Mouse (Mus musculus): Measurements from ENCODE around the gene Pnisr.
A peak's percentile ranks its signal among the peaks of the same experiment; 100 is the strongest.

Pnisr gene

DNA sequence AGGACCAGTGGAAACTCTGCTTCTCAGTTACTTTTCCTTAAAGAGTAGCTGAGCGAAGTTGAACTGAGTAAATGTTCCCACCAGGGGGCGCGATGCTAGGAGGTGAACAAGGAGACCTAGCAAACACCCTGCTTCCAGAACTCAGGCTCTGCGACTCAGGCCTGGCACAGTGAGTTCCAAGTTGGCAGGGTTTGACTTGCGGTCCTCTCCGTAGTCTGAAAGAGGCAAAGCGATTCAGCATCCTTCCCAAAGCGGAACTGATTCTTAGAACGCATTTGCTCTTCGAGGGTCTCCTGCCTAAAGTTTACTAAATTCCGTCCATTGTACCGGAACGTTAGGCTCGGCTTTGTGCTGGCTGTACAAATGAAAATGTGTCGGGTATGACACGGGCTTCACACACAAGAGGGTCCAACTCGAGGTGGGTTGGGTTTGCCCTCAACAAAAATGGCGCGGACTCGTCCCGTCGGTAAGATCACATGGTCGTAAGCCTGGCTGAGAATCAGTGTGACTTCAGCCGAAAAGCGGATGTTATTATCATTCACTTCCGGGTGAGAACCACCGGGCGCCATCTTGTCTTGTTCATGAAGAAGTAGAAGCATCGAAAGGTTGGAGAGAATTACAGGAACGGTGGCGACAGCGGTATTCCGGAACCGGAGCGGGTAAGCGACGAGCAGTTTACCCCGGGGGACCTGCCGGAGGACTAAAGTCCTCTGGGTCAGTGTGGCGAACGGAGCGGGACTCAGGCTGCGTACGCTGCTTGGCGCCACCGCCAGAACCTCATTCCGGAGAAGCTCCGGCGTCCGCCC, at the start of gene Pnisr:
Gene Pnisr (plus strand): TSS at position 103 of the 806 bp plus-strand sequence.
- peak; percentile 93 for DNase-seq (ENCODE audit: low spot score in 2 of 2)

DNA sequence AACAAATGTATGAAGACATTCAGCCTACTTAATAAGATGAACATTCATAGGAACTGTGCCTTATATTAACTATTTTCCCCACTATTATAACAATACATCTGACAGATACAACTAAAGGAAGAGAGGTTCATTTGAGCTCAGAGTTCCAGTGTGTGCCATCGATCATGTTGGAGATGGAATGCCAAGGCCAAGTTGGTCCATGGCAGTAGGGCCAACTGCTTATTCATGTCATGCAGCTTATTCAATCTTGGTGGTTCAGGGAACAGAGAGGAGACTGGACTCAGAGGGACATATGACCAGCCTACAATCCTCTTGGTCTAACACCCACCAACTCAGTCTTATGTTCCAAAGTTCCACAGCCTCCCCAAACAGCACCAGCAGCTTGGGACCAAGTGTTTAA, 46.4 kb upstream of the Pnisr start:
- DNase-seq (ENCODE audit: low spot score in 2 of 2), result no peak

DNA sequence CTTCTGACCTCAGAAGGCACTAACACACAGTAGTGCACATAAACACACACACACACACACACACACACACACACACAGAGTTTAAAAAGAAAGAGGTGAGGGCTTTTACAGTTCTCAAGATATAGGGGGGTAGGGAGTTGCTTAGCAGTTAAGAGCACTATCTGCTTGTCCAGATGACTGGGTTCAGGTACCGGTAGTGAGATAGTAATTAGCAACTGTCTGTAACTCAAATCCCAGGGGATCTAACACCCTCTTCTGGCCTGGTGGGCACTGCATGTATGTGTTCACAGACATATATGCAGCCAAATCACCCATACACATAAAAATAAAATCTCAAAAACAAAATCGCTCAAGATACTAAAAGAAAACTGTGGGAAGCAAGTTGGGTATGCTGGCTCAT, 45.8 kb upstream of the Pnisr start:
- DNase-seq (ENCODE audit: low spot score in 2 of 2), result no peak

DNA sequence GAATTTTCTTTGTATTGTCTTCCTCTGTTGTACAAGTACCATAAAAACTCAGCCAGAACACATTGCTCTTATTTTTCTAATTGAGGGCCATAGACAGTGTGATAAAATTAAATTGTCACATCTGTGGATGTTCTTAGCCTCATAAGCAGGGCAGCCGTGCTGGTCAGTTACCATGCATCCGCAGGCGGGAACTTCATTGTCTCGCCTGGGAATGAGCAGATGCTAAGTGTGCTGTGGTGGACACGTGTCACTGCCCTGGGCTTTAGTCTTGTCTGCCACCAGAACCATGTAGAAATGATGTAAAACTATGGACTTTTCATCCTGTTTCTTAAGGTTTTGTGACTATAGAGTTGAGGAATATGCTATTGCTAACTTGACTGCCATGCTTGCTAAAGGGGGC, 40.2 kb upstream of the Pnisr start:
- DNase-seq (ENCODE audit: low spot score in 2 of 2), result no peak

DNA sequence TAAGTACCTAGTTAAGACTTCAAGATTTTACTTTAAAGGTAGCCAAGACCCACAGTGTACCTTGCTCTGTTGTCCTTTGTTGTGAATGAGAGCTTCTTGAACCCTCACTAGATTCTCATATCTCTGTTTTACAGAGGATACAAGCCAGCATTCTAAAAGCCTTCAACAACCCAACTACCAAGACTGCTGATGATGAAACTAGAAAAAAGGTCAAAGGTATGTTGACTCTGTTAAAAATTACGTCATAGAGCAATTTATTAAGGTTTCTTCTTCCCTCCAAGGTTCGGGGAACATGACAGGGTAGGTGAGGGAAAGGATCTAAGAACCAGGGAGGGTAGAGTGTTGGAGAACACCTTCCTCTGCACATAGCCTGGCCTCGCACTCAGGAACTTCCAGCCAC, 36.8 kb upstream of the Pnisr start:
- DNase-seq (ENCODE audit: low spot score in 2 of 2), result no peak

DNA sequence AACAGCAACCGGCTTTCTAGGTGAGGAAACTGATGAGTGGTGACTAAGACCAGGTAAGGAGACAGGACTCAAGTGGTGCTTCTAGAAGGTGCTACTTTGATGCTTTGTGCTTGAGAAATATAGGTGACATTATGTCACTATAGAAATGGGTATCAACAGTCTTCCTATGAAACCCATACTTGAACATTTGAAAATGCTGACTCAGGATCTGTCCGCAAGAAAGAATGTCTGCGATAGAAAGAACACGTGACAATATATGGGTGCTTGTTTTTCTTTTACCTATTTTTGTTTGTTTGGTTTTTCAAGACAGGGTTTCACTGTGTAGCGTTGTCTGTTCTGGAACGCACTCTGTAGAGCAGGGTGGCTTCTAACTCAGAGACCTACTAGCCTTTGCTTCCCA, 34.7 kb upstream of the Pnisr start:
- DNase-seq (ENCODE audit: low spot score in 2 of 2), result no peak

DNA sequence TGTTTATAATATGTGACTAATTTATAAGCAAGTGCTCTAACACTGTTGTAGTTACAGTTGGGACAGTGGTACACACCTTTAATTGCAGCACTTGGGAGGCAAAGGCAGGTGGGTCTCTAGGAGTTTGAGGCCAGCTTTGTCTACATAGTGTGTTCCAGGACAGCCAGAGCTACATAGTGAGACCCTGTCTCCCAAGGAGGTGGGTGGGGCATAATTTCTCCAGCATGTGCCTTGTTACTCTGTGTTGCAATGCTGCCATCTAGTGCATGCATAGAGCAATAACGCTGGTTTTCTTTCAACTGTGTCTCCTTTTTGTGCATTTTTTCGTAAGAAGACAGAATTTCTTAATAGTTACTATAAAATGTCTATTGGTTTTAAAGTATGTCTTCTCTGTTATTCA, 33.4 kb upstream of the Pnisr start:
- DNase-seq (ENCODE audit: low spot score in 2 of 2), result peak; percentile 13 to 37

DNA sequence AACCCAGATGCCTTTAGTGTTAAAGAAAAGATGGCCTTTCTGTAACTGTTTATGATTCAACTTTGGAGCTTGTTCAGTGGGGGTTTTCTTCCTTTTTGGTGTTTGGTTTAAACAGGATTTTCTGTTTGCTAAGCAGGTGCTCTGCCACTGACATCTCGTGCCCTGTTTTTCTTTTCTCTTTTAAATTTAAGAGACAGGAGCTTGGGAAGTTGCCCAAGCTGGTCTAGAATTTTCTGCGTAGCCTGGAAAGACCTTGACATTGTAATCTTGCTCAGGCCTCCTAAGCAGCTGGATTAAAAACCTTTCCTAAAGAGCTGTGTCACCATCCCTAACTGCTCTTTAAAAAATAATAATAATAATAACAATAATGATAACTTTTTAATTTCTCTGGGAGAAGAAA, 20.8 kb upstream of the Pnisr start:
- no peak for DNase-seq (ENCODE audit: low spot score in 2 of 2)

DNA sequence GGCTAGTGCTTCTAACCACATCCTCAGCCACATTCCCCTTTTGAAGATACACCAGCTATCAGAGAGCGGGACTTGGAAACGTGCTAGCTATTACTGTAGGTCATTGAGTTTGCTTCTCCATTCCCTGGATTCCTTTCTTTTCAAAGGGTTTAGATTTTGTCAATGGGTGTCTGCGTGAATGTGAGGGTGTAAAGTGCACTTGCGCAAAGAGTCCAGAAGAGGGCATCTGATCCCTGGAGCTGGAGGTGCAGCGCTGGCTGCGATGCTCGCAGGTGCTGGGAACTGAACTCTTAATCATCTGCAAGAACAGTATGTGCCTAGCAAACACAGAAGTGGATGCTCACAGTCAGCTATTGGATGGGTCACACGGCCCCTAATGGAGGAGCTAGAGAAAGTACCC, 14.5 kb upstream of the Pnisr start:
- no peak for DNase-seq (ENCODE audit: low spot score in 2 of 2)

DNA sequence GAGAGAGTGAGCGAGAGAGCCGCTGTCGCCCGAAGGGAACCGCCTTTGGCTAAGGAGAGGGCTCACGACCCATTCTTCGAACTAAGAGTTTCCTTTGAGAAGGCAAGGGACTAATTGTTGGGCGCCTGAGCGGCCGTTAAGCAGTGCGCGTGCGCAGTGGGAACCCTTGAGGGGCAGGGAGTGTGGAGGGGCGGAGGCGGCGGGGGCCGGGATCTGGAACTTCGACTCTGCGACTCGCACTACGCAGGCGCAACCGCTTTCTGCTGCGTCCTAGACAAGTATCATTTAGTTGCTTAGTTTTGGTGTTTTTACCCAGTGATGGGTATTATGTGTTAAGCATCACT, 876 bp downstream of the Pnisr start:
- DNase-seq (ENCODE audit: low spot score in 2 of 2), result peak; percentile 80 to 86

DNA sequence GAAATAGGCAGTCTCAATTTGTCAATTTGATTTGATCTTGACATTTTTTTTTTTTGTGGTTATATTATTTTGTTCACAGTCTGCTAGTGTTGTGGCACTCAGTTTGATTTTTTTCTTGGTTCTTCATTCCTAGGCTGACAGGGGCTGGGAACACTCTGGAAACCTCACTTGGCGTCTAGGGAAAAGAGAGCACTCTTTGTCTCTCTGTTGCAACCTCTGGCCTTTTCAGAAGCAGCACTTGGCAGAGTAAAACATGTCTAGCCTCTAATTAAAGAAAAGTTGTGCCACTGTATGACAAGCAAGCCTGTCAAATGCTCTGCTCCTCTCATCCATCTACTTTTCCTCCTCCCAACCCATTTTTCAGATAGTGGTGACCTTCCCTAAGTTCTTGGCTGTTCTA, 10.1 kb downstream of the Pnisr start:
- DNase-seq (ENCODE audit: low spot score in 2 of 2), result no peak

DNA sequence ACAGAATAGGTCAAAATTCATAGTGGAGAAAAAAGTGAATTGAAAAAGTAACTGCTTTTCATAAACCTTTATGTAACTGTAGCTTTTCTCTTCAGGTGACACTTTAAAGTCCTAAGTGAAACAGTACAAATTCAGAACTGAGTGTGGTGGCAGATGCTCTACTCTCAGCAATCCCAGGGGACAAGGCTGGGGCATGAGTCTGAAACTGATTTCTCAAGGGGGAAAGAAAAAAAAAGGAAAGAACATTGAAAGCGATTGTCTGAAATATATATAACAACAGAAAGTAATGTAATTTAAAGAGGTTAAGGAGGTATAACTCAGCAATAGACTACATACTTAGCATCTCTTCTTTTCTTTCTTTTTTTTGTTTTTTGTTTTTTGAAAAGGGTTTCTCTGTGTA, 17.8 kb downstream of the Pnisr start:
- no peak for DNase-seq (ENCODE audit: low spot score in 2 of 2)

DNA sequence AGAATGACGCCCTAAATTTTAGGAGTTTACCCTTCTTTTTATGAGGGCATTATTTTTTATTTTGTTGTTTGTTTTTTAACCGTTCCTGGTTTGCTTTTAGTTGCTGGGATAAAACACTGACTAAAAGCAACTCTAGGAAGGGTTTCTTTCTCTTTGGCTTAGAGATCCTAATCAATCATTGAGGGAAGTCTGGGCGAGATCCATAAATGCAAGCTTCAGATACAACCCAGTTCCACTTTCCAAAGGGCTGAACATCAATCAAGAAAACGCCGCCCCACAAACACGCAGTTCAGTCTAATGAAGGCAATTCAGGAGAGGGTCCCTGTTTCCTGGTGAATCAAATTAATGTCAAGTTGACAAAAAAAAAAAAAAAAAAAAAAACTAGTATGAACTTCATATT, 31.4 kb downstream of the Pnisr start:
- no peak for DNase-seq (ENCODE audit: low spot score in 2 of 2)

DNA sequence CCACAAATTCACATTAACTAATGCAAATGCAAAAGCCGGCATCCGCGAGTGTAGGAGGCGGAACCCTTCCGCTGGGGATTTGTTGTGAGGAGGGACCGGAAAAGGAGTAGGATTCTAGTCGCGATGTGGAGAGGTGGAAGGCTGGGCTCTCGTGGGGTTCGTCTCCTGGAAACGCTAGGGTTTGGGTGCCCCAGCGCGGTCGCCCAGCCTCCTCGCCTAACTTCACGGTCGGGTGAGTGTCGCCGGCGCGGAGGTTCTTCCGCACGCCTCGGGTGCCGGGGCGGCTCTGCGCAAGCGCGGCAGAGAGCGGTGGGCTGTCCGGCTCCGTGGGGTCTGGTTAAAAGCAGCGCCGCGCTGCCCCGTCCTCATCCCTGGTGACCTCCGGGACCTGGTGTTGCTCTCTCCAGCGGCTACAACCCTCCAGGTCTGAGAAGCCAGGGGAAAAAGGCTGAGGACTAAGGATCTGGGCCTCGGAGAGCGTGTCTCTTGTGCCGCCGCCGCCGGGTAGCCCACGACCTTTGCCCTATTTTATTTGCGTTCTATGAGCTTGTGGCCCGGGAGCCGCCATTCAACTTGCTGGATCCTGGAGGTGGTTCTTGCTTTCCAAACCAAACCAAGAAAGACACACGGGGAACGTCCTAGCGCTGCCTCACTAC, 32.3 kb downstream of the Pnisr start, which contains the start of gene Coq3:
Gene Coq3 (plus strand): TSS at position 109 of the 656 bp plus-strand sequence.
- peak; percentile 53 to 69 for DNase-seq (ENCODE audit: low spot score in 2 of 2)

DNA sequence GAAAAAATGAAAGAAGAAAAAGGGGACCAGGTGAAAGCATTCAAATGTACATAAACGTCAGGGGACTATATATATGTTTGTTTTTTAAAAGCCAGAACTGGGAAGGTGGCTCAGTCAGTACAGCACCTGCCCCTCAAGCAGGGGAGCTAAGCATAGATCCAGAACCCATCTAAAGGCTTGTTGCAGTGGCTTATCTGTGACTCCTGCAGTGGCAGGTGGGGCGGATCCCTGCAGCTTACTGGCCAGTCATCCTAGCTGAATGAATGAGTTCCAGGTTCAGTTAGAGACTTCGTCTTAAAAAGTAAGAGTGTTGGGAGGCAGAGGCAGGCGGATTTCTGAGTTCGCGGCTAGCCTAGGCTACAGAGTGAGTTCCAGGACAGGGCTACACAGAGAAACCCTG, 35.4 kb downstream of the Pnisr start:
- no peak for DNase-seq (ENCODE audit: low spot score in 2 of 2)

DNA sequence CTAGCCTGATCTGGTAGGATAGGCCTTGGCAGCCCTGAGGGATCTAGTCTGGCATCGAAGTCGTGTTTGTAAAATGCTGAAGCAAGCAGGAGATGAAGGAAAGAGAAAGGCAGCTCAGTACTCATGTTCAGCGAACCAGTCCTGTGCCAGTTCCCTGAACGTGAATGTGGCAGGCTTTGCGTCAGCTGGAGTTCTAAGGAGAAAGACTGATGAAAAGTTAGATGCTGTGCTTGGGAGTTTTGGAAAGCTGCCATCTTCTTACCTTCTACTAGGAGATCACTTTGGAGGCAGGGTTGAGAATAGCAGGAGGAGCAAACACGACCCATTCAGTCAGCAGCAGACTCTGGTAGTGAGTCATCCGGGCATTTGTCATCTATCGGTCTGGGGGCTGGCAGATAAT, 38.4 kb downstream of the Pnisr start:
- DNase-seq (ENCODE audit: low spot score in 2 of 2), result no peak

Data from natural killer cell, adult 2 months (primary cell).